Mouse (Mus musculus) neural tube, embryonic 14.5 days (tissue): ENCODE measurements around the gene Mosmo. TPM values are rescaled to one million over a fixed set of nuclear protein-coding genes. Genes with fewer than 3 reads are reported as not detected.
A peak's percentile ranks its signal among the peaks of the same experiment; 100 is the strongest.

Experiments
- ATAC-seq: fragments of 200-750 bp; cut with Nextera tagmentation; 2 replicates; pipeline ENCODE4 v1.8.0; 2017; ENCODE audit warnings: low read depth, mild to moderate bottlenecking, moderate TSS enrichment, moderate library complexity
- H3K27ac ChIP-seq: fragments of 300-500 bp; sonication (generic); 2 replicates; pipeline ENCODE4 v1.5.1; 2014; ENCODE audit warnings: low read depth, mild to moderate bottlenecking, control low read depth, low read length, moderate library complexity, mixed read lengths
- H3K27me3 ChIP-seq: fragments of 300-500 bp; sonication (generic); 2 replicates; pipeline ENCODE4 v1.6.1; 2014; ENCODE audit warnings: low read length; ENCODE audit not compliant: control insufficient read depth, insufficient read depth
- H3K36me3 ChIP-seq: fragments of 300-500 bp; sonication (generic); 2 replicates; pipeline ENCODE4 v1.6.1; 2014; ENCODE audit warnings: low read length, mixed read lengths; ENCODE audit not compliant: control insufficient read depth, insufficient read depth
- H3K4me1 ChIP-seq: fragments of 300-500 bp; sonication (generic); 2 replicates; pipeline ENCODE4 v1.6.1; 2014; ENCODE audit warnings: low read length; ENCODE audit not compliant: control insufficient read depth, insufficient read depth
- H3K4me2 ChIP-seq: fragments of 300-500 bp; sonication (generic); 2 replicates; pipeline ENCODE4 v1.6.1; 2014; ENCODE audit warnings: mild to moderate bottlenecking, low read depth, low read length, control low read depth
- H3K4me3 ChIP-seq: fragments of 300-500 bp; sonication (generic); 2 replicates; pipeline ENCODE4 v1.5.1; 2014; ENCODE audit warnings: low read depth, low read length, control low read depth, mixed read lengths
- H3K9ac ChIP-seq: fragments of 300-500 bp; sonication (generic); replicated peaks from 2 replicates; pipeline ENCODE4 v1.6.1; 2014; ENCODE audit warnings: low read depth, mild to moderate bottlenecking, control low read depth, low read length, mixed read lengths
- H3K9me3 ChIP-seq: fragments of 300-500 bp; sonication (generic); 2 replicates; pipeline ENCODE4 v1.6.1; 2016; ENCODE audit warnings: low read length; ENCODE audit not compliant: control insufficient read depth
- WGBS: fragments of 180-500 bp; shearing (Covaris S2); extraction: QIAGEN DNeasy Blood & Tissue Kit; methylation state at CpG from one replicate; pipeline ENCODE4 v1.1.7; 2014; 5-methylcytosine and 5-hydroxymethylcytosine counted together
- polyA plus RNA-seq: library from polyadenylated mRNA; unstranded; fragments of >200 nt; fragmentation: Nextera tagmentation; extraction: Ambion mirVana; gene quantifications from 2 replicates; pipeline ENCODE4 v1.2.1, GENCODE M21; 2014

Gene Mosmo
- 14.1 and 15.2 TPM in 2 replicates for polyA plus RNA-seq

DNA sequence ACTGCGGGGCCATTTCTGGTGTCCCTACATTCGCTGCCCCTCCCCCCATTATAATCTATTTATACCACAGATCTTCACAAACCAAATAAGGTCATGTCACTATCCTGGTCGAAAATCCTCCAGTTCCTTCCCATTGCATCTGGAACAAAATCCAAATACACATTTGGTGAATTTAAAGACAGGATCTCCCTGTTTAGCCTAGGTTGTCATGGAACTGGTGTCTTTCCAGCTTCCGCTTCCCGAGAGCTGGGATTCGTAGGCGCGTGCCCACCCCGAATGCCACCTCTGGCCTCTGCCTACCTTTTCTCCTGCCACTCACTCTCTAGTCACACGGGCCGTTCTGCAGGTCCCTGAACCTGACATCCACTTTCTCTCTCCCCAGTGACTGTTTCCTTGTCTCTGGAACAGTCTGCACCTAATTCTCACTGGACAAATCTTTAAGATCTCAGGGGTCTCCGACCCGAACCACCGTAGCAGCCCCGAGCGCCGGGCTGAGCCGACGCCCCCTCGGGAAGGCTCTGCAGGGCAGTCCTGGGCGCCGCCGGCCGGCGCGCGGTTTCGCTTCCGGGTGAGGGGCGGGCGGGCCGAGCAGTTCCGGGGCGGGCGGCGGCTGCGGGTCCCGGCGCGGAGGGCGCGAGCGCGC lies at the start of gene Mosmo:
Mosmo (plus strand) TSS at position 618 of the 643 bp plus-strand sequence.
- H3K36me3 ChIP-seq = no peaks in the 10 kb centered on the region
- H3K27ac ChIP-seq = peak within 1 kb of the TSS; percentile 79
- peak; percentile 97 for ATAC-seq
- no peaks in the 10 kb centered on the region for H3K9me3 ChIP-seq
- H3K27me3 ChIP-seq = no peaks in the 10 kb centered on the region
- H3K4me1 ChIP-seq = peaks cover 27% of the 10 kb centered on the region
- WGBS = under 1% methylated on average over 44 of the region's 44 CpGs
- peak within 1 kb of the TSS; percentile 79 for H3K4me2 ChIP-seq
- H3K9ac ChIP-seq = peak within 1 kb of the TSS; percentile 90
- H3K4me3 ChIP-seq = peak within 1 kb of the TSS; percentile 82

- no peak overlapping the region for H3K4me2 ChIP-seq
- H3K27me3 ChIP-seq = no peaks in the 10 kb centered on the region
- no peak overlapping the region for H3K27ac ChIP-seq
- H3K9ac ChIP-seq = no peak overlapping the region
- WGBS = 80% methylated on average over 1 of the region's 1 CpGs
- no peak for ATAC-seq
- H3K9me3 ChIP-seq = no peaks in the 10 kb centered on the region
- H3K4me1 ChIP-seq = peaks cover 9% of the 10 kb centered on the region
- H3K4me3 ChIP-seq = no peak overlapping the region
- H3K36me3 ChIP-seq = no peaks in the 10 kb centered on the region
These were observed 44.9 kb upstream of the Mosmo start for GRCm38 (mm10) chr7:120632518-120632917.

- 10% methylated on average over 9 of the region's 9 CpGs for WGBS
- ATAC-seq = no peak
- Histone ChIP-seq H3K4me2 (peak overlapping the region; percentile 64), H3K27ac (peak overlapping the region; percentile 89; the same call in 1 of the 2 replicates), H3K9ac (peak overlapping the region; percentile 94), H3K27me3 (no peaks in the 10 kb centered on the region), H3K36me3 (peaks cover 14% of the 10 kb centered on the region), H3K4me3 (peak overlapping the region; percentile 99), H3K4me1 (peaks cover 9% of the 10 kb centered on the region), H3K9me3 (no peaks in the 10 kb centered on the region)
These were observed 43.1 kb upstream of the Mosmo start for GRCm38 (mm10) chr7:120634301-120634700.

DNA sequence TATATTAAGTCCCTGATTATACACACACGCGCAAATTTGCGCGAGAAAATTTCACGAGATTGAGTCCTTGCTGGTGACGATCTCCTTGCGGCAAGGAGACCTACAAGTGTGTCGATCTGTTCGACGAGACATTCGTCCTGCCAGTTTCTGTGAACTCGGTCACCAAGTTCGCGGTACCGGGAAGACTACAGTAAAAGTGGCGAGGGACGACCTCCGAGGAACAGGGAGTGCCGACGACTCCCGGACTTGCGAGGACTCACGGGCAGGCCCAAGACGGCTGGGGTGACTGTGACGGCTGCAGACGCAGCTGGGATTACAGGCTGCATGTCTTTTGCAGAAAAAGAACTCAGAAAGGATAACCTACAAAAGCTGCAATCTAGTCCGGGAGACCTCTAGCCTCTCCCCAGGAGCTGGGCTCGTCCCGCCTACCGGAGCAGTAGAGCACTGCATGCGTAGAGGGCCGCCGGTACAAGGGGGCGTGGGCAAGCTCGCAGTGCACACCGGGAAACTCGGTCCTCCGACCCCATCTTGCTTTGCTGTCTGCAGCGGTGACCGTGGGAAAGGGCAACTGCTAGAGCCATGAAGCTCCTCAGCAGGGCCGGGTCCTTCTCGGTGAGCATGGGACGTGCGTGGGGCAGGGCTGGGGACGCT lies 42.6 kb upstream of the Mosmo start, which contains the start of gene Uqcrc2:
Uqcrc2 (plus strand) TSS at position 466 of the 651 bp plus-strand sequence.
- peak within 1 kb of the TSS; percentile 94 for H3K9ac ChIP-seq
- peak within 1 kb of the TSS; percentile 99 for H3K4me3 ChIP-seq
- peak within 1 kb of the TSS; percentile 71 for H3K4me2 ChIP-seq
- peaks cover 9% of the 10 kb centered on the region for H3K4me1 ChIP-seq
- peak within 1 kb of the TSS; percentile 89 for H3K27ac ChIP-seq
- ATAC-seq = peak; percentile 100
- H3K27me3 ChIP-seq = no peaks in the 10 kb centered on the region
- WGBS = under 1% methylated on average over 45 of the region's 45 CpGs
- no peaks in the 10 kb centered on the region for H3K9me3 ChIP-seq
- H3K36me3 ChIP-seq = peaks cover 18% of the 10 kb centered on the region

DNA sequence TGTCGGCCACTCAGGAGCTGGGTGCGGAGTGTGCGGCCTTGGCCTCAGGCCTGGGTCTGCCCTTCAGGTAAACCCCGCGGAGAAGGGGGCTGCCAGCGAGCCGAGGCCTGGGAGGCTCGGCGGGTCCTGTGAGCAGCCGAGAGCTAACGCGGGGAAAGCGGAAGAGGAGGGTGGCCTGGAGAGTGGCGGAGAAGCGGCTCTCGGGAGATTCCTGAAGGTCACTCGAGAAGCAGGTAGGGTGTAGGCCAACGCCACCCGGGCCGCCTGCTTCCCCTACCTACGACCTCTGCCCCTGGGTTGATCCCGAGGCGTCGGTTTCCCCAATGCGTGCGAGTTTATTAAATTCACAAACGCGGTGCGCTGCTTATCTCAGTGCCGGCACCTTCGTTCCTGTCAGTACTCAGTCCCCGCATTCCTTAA lies 42.0 kb upstream of the Mosmo start:
- Histone ChIP-seq H3K4me1 (peaks cover 9% of the 10 kb centered on the region), H3K4me3 (peak overlapping the region; percentile 99), H3K27me3 (no peaks in the 10 kb centered on the region), H3K27ac (peak overlapping the region; percentile 89), H3K9ac (peak overlapping the region; percentile 94), H3K36me3 (peaks cover 23% of the 10 kb centered on the region), H3K4me2 (peak overlapping the region; percentile 71), H3K9me3 (no peaks in the 10 kb centered on the region)
- no peak; the same call in 1 of the 2 replicates for ATAC-seq
- under 1% methylated on average over 30 of the region's 32 CpGs for WGBS

DNA sequence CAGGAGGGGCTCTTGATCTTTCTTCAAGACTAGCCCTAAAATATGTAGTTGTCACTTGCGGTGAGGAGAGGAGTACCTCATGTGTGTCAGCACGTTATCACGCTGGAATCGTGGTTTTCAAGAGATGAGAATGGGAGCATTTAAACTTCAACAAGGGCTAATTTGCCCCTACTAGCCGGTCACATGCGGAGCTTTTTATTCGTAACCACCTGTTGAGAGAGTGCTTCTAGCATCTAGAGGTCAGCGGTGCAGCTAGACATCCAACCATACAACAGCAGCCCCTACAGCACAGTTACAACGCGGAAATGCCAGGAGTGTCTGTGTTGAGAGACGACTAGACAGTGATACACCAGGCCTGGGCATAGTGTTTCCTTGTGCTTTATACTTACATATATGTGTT lies 41.6 kb upstream of the Mosmo start:
- ATAC-seq = no peak
- peaks cover 25% of the 10 kb centered on the region for H3K36me3 ChIP-seq
- no peaks in the 10 kb centered on the region for H3K27me3 ChIP-seq
- peak overlapping the region; percentile 71 for H3K4me2 ChIP-seq
- H3K4me1 ChIP-seq = peaks cover 9% of the 10 kb centered on the region
- WGBS = 1% methylated on average over 11 of the region's 11 CpGs
- H3K4me3 ChIP-seq = peak overlapping the region; percentile 99
- H3K27ac ChIP-seq = no peak overlapping the region; the same call in 1 of the 2 replicates
- H3K9me3 ChIP-seq = no peaks in the 10 kb centered on the region
- peak overlapping the region; percentile 94 for H3K9ac ChIP-seq

DNA sequence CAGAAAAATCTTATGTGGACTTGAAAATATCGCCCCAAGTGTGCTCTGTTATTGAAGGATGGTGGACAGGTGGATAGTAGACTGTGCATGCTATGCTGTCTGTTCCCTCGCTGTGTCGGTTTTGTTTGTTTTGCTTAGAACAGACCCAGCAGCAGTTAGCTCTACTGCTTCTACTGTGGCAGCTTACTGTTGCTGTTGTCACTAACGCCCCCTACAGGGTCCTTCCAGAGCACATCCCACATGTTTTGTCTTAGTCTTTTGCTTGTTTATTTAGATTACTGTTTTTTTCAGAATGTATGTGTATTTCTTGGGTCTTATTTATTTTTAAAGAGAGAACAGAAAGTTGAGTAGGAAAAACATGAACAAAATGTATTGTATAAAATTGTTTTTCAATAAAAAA lies 34.2 kb upstream of the Mosmo start:
- peaks cover 64% of the 10 kb centered on the region for H3K36me3 ChIP-seq
- 72% methylated on average over 4 of the region's 4 CpGs for WGBS
- H3K4me1 ChIP-seq = no peaks in the 10 kb centered on the region

DNA sequence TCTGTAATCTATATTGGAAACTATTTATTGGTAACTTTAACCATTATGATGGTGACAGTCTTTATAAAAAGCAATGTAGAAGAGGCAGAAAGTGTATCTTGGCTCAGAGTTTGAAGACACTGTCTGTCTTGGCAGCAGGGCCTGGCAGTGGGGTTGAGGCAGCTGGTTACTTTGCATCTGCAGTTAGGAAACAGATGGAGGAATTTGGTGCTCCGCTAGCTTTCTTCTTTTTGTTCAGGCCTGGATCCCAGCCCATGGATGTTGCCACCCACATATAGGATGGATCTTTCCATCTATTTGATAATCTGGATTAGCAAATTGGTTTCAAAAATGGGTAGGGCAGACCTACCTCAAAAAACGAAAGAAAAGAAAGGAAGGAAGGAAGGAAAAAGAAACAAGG lies 29.6 kb upstream of the Mosmo start:
- Histone ChIP-seq H3K27ac (no peak overlapping the region), H3K4me1 (no peaks in the 10 kb centered on the region), H3K4me3 (no peak overlapping the region), H3K36me3 (peaks cover 73% of the 10 kb centered on the region), H3K9ac (no peak overlapping the region), H3K4me2 (no peak overlapping the region), H3K9me3 (no peaks in the 10 kb centered on the region), H3K27me3 (no peaks in the 10 kb centered on the region)
- ATAC-seq = no peak
- WGBS = 87% methylated on average over 2 of the region's 2 CpGs

More for the DNA sequence above, 34.2 kb upstream of the Mosmo start:
- no peak overlapping the region for H3K4me3 ChIP-seq
- no peaks in the 10 kb centered on the region for H3K27me3 ChIP-seq
- ATAC-seq = no peak
- H3K4me2 ChIP-seq = no peak overlapping the region
- no peaks in the 10 kb centered on the region for H3K9me3 ChIP-seq
- H3K9ac ChIP-seq = no peak overlapping the region
- H3K27ac ChIP-seq = no peak overlapping the region

DNA sequence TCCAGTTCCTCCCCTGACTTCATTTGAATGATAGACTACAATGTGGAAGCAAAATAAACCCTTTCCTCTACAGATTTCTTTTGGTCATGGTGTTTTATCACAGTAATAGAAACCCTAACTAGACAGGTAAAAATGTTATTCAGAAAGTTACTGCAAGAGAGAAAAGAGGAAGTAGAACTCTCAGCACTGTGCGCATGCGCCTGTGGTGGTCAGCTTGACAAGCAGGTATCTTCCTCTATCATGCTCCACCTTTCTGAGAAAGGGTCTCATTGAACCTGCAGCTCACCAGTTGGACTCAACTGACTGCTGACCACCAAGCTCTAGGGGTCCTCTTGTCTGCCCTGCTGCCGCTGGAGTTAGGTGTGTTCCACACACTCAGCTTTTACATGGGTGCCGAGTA lies 15.3 kb upstream of the Mosmo start:
- H3K27me3 ChIP-seq = no peaks in the 10 kb centered on the region
- H3K4me1 ChIP-seq = no peaks in the 10 kb centered on the region
- no peak overlapping the region for H3K4me2 ChIP-seq
- H3K4me3 ChIP-seq = no peak overlapping the region
- H3K27ac ChIP-seq = no peak overlapping the region
- H3K36me3 ChIP-seq = peaks cover 30% of the 10 kb centered on the region; the same call in 1 of the 2 replicates
- no peaks in the 10 kb centered on the region for H3K9me3 ChIP-seq
- ATAC-seq = no peak
- WGBS = 99% methylated on average over 4 of the region's 4 CpGs
- H3K9ac ChIP-seq = no peak overlapping the region
